37 mouse cellular contexts compared by ENCODE assay signal in the genomic region with DNA sequence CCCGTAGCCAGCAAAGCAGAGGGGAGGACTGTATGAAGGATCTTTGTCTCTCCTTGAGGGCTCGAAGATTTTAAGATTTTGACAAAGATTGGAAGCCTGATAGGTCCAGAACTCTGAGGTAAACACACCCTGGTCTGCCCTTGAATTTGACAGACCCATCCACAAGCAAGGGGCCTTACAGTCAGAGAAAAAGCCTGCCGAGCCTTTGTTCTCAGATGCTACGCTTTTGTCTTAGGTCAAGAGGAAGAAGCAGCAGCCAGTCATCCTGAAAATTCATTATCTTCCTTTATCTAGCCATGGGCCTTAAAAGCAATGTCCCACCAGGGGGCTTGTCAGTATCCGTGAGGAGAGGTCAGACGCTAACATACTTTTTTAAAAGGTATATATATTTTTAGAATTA. TPM values are rescaled to one million over a fixed set of nuclear protein-coding genes. Genes with fewer than 3 reads are reported as not detected.
DNase-seq lines count a peak whose midpoint lies in the region; ATAC-seq and TF ChIP-seq lines count a peak whose summit lies in the region.
"Had no signal": no experiment of that assay in that cellular context is flagged by ENCODE, and none has a peak within 500 bp of the region (broad histone marks: within the 10 kb centered on the region; RNA-seq: fewer than 3 reads in every experiment).

No protein-coding gene starts in this region.

- ATAC-seq in hindbrain, embryonic 12.5 days (ENCODE audit: low FRiP score): no peak
- ATAC-seq in hindbrain, postnatal 0 days: no peak
- ATAC-seq in neural tube, embryonic 11.5 days (ENCODE audit: insufficient read depth, low FRiP score, low TSS enrichment): no peak
- ATAC-seq: forebrain, embryonic 16.5 days; hindbrain, embryonic 16.5 days; inflammation-experienced regulatory T-cells, adult 6 months; intestine, embryonic 16.5 days had no signal

- no peaks in the 10 kb centered on the region for H3K27me3 ChIP-seq in hindbrain, embryonic 12.5 days
- no peaks in the 10 kb centered on the region for H3K27me3 ChIP-seq in hindbrain, postnatal 0 days (ENCODE audit: insufficient read depth, low read length)
- H3K27me3 ChIP-seq in neural tube, embryonic 11.5 days (ENCODE audit: control insufficient read depth, insufficient read depth, low read length): no peaks in the 10 kb centered on the region
- H3K27me3 ChIP-seq: CH12.LX; embryonic facial prominence, embryonic 13.5 days; forebrain, embryonic 12.5 days had no signal

- no peak for DNase-seq in hindbrain, postnatal 0 days (ENCODE audit: low spot score)
- DNase-seq in left cerebral cortex, adult 2 months (ENCODE audit: extremely low spot score in 1 of 2, low spot score in 2 of 2): no peak
- no peak for DNase-seq in left cerebral cortex, postnatal 25 days (ENCODE audit: low spot score in 2 of 2)
- DNase-seq in neural tube, embryonic 11.5 days (ENCODE audit: low spot score): no peak
- no peak for DNase-seq in neural tube, embryonic 10.5 days (ENCODE audit: extremely low spot score, low spot score)
- DNase-seq in R1 (ENCODE audit: low read depth, low spot score): peak; percentile 78
- no peak for DNase-seq in gastrocnemius, adult 8-10 months (ENCODE audit: low spot score in 2 of 2)
- DNase-seq: adrenal gland, postnatal 10 days; adrenal gland, postnatal 36 days; B cell, adult 2 months; cerebellum, adult 18-20 months; cerebellum, postnatal 10 days; cerebellum, postnatal 36 days; embryo, embryonic 11 days; gastrocnemius, postnatal 14 days; heart, adult 11 months; heart, postnatal 36 days had no signal

- H3K27ac ChIP-seq in hindbrain, embryonic 12.5 days: peak overlapping the region; percentile 60; the same call in 1 of the 2 replicates
- no peak overlapping the region for H3K27ac ChIP-seq in hindbrain, postnatal 0 days
- H3K27ac ChIP-seq in left cerebral cortex, adult 2 months: peak overlapping the region; percentile 10; the same call in 1 of the 2 replicates
- no peak overlapping the region for H3K27ac ChIP-seq in neural tube, embryonic 11.5 days (ENCODE audit: low read depth, low read length)
- H3K27ac ChIP-seq: embryonic facial prominence, embryonic 10.5 days; embryonic facial prominence, embryonic 13.5 days; forebrain, embryonic 12.5 days; hindbrain, embryonic 10.5 days had no signal

- no peak overlapping the region for H3K4me3 ChIP-seq in hindbrain, embryonic 12.5 days
- H3K4me3 ChIP-seq in hindbrain, postnatal 0 days (ENCODE audit: low read length): no peak overlapping the region
- no peak overlapping the region for H3K4me3 ChIP-seq in left cerebral cortex, adult 2 months
- H3K4me3 ChIP-seq in neural tube, embryonic 11.5 days (ENCODE audit: low read depth, low read length): no peak overlapping the region
- H3K4me3 ChIP-seq: embryonic facial prominence, embryonic 10.5 days; embryonic facial prominence, embryonic 13.5 days; erythroblast, embryonic 14.5 days; forebrain, embryonic 12.5 days; hindbrain, embryonic 10.5 days had no signal

- H3K4me1 ChIP-seq in hindbrain, embryonic 12.5 days: peaks cover 11% of the 10 kb centered on the region
- 0 out of 2 replicates have a peak, but pooled peaks cover 4% of the 10 kb centered on the region for H3K4me1 ChIP-seq in hindbrain, postnatal 0 days (ENCODE audit: insufficient read depth, low read length)
- H3K4me1 ChIP-seq in neural tube, embryonic 11.5 days (ENCODE audit: control insufficient read depth, insufficient read depth, low read length): peaks cover 2% of the 10 kb centered on the region

- WGBS in hindbrain, embryonic 12.5 days: 55% methylated on average over 6 of the region's 6 CpGs
- 45% methylated on average over 6 of the region's 6 CpGs for WGBS in hindbrain, postnatal 0 days
- WGBS in neural tube, embryonic 11.5 days: 72% methylated on average over 6 of the region's 6 CpGs

- no peak overlapping the region for H3K4me2 ChIP-seq in hindbrain, embryonic 12.5 days (replicated peaks)
- H3K4me2 ChIP-seq in hindbrain, postnatal 0 days (ENCODE audit: low read depth, low read length): no peak overlapping the region
- H3K4me2 ChIP-seq in neural tube, embryonic 11.5 days (ENCODE audit: low read depth): no peak overlapping the region
- H3K4me2 ChIP-seq: embryonic facial prominence, embryonic 13.5 days; forebrain, embryonic 12.5 days; heart, embryonic 11.5 days had no signal

- TF ChIP-seq CTCF in hindbrain, postnatal 0 days (IDR thresholded peaks at IDR 0.05; ENCODE audit: low read depth): no peak
- no peak for TF ChIP-seq CTCF in left cerebral cortex, adult 2 months (IDR thresholded peaks at IDR 0.05)

- intact Hi-C loops in left cerebral cortex, adult 2 months (cut with DNase I): no loop called here
- intact Hi-C loops in left cerebral cortex, postnatal 25 days (cut with DNase I): no loop called here

- 0 out of 2 replicates have a peak overlapping the region, but pooled peaks have one; percentile 19 for H3K9ac ChIP-seq in hindbrain, embryonic 12.5 days
- no peak overlapping the region for H3K9ac ChIP-seq in hindbrain, postnatal 0 days (replicated peaks; ENCODE audit: low read length)
- peak overlapping the region; percentile 32 for H3K9ac ChIP-seq in neural tube, embryonic 11.5 days (ENCODE audit: low read length)
- H3K9ac ChIP-seq: embryonic facial prominence, embryonic 13.5 days; forebrain, embryonic 12.5 days had no signal

- no peaks in the 10 kb centered on the region for H3K36me3 ChIP-seq in hindbrain, embryonic 12.5 days
- no peaks in the 10 kb centered on the region for H3K36me3 ChIP-seq in hindbrain, postnatal 0 days (ENCODE audit: insufficient read depth, low read length)
- no peaks in the 10 kb centered on the region for H3K36me3 ChIP-seq in neural tube, embryonic 11.5 days (ENCODE audit: control insufficient read depth, insufficient read depth, low read length)
- H3K36me3 ChIP-seq: embryonic facial prominence, embryonic 13.5 days had no signal

- H3K9me3 ChIP-seq in hindbrain, embryonic 12.5 days (replicated peaks): no peaks in the 10 kb centered on the region
- H3K9me3 ChIP-seq in hindbrain, postnatal 0 days (ENCODE audit: low read length): no peaks in the 10 kb centered on the region
- no peaks in the 10 kb centered on the region for H3K9me3 ChIP-seq in neural tube, embryonic 11.5 days (ENCODE audit: control insufficient read depth, low read length)
- H3K9me3 ChIP-seq: embryonic facial prominence, embryonic 10.5 days; embryonic facial prominence, embryonic 13.5 days; forebrain, embryonic 12.5 days; hindbrain, embryonic 10.5 days had no signal

RNA-seq across cellular contexts. Expression of a gene that starts 4.3 kb away (rescaled TPM):
- 62.7 and 67.5 TPM in 2 replicates for polyA plus RNA-seq in hindbrain, embryonic 12.5 days (2016; fragmentation: Nextera tagmentation; extraction: Ambion mirVana)
- 85.9 and 88.7 TPM in 2 replicates for total RNA-seq in hindbrain, postnatal 0 days (2014; rRNA removed)
- polyA plus RNA-seq in hindbrain, postnatal 0 days (2015; fragmentation: Nextera tagmentation; extraction: Ambion mirVana): 59.4 and 63.3 TPM in 2 replicates
- 10 to 100 TPM; 80.2 to 85.6 TPM for total RNA-seq in left cerebral cortex, adult 2 months (2021)
- total RNA-seq in left cerebral cortex, postnatal 25 days (2021): 10 to 100 TPM; 73.5 to 77.6 TPM
- polyA plus RNA-seq in neural tube, embryonic 11.5 days (2014; fragmentation: Nextera tagmentation; extraction: Ambion mirVana): 51.1 and 52.1 TPM in 2 replicates
- 10 to 100 TPM; 50.0 to 51.9 (median 50.8) TPM for total RNA-seq in gastrocnemius, adult 8-10 months (2022)

RNA-seq across cellular contexts. Expression of a gene that starts 4.5 kb away (rescaled TPM):
- 28.3 and 28.5 TPM in 2 replicates for polyA plus RNA-seq in hindbrain, embryonic 12.5 days (2016; fragmentation: Nextera tagmentation; extraction: Ambion mirVana)
- total RNA-seq in hindbrain, postnatal 0 days (2014; rRNA removed): 3.8 and 5.3 TPM in 2 replicates
- 5.4 and 6.1 TPM in 2 replicates for polyA plus RNA-seq in hindbrain, postnatal 0 days (2015; fragmentation: Nextera tagmentation; extraction: Ambion mirVana)
- total RNA-seq in left cerebral cortex, adult 2 months (2021): under 1 TPM; 0.77 to 0.89 TPM
- under 1 TPM; 0.32 to 0.64 TPM for total RNA-seq in left cerebral cortex, postnatal 25 days (2021)
- polyA plus RNA-seq in neural tube, embryonic 11.5 days (2014; fragmentation: Nextera tagmentation; extraction: Ambion mirVana): 43.7 and 44.3 TPM in 2 replicates
- total RNA-seq in gastrocnemius, adult 8-10 months (2022): under 1 TPM; 0.18 to 0.46 (median 0.27) TPM

RNA-seq across cellular contexts. Expression of a gene that starts 23.2 kb away (rescaled TPM):
- 1.6 and 2.2 TPM in 2 replicates for polyA plus RNA-seq in hindbrain, embryonic 12.5 days (2016; fragmentation: Nextera tagmentation; extraction: Ambion mirVana)
- 6.2 and 7.9 TPM in 2 replicates for total RNA-seq in hindbrain, postnatal 0 days (2014; rRNA removed)
- polyA plus RNA-seq in hindbrain, postnatal 0 days (2015; fragmentation: Nextera tagmentation; extraction: Ambion mirVana): 4.0 TPM in 2 replicates
- 10 to 100 TPM; 28.4 to 31.2 TPM for total RNA-seq in left cerebral cortex, adult 2 months (2021)
- total RNA-seq in left cerebral cortex, postnatal 25 days (2021): 10 to 100 TPM; 27.9 to 32.8 TPM
- 1.4 and 1.5 TPM in 2 replicates for polyA plus RNA-seq in neural tube, embryonic 11.5 days (2014; fragmentation: Nextera tagmentation; extraction: Ambion mirVana)
- 1 to 10 TPM; 4.4 to 7.7 (median 6.9) TPM for total RNA-seq in gastrocnemius, adult 8-10 months (2022)
- total RNA-seq: CH12.LX had no signal
- polyA plus RNA-seq: erythroblast, embryonic 14.5 days had no signal

RNA-seq across cellular contexts. Expression of a gene that starts 39.4 kb away (rescaled TPM):
- 0.17 TPM in 1 of 2 replicates, not detected in the other for polyA plus RNA-seq in hindbrain, embryonic 12.5 days (2016; fragmentation: Nextera tagmentation; extraction: Ambion mirVana)
- total RNA-seq in hindbrain, postnatal 0 days (2014; rRNA removed): 0.16 and 0.40 TPM in 2 replicates
- 0.21 and 0.34 TPM in 2 replicates for polyA plus RNA-seq in hindbrain, postnatal 0 days (2015; fragmentation: Nextera tagmentation; extraction: Ambion mirVana)
- not detected for total RNA-seq in left cerebral cortex, adult 2 months (2021)
- total RNA-seq in left cerebral cortex, postnatal 25 days (2021): under 1 TPM; 0.23 to 0.27 TPM
- polyA plus RNA-seq in neural tube, embryonic 11.5 days (2014; fragmentation: Nextera tagmentation; extraction: Ambion mirVana): 0.11 and 0.19 TPM in 2 replicates
- total RNA-seq in gastrocnemius, adult 8-10 months (2022): not detected
- total RNA-seq: adrenal gland, adult 18-20 months; adrenal gland, postnatal 10 days; adrenal gland, postnatal 36 days; gastrocnemius, adult 18-20 months; gastrocnemius, postnatal 14 days; gastrocnemius, postnatal 4 days; heart, postnatal 36 days had no signal
- polyA plus RNA-seq: erythroblast, embryonic 14.5 days; heart, embryonic 11.5 days; heart, postnatal 0 days; hindbrain, embryonic 10.5 days; inflammation-experienced regulatory T-cells, adult 6 months had no signal

RNA-seq across cellular contexts. Expression of a gene that starts 45.2 kb away (rescaled TPM):
- polyA plus RNA-seq in hindbrain, embryonic 12.5 days (2016; fragmentation: Nextera tagmentation; extraction: Ambion mirVana): not detected in 2 replicates
- total RNA-seq in hindbrain, postnatal 0 days (2014; rRNA removed): not detected in 2 replicates
- not detected in 2 replicates for polyA plus RNA-seq in hindbrain, postnatal 0 days (2015; fragmentation: Nextera tagmentation; extraction: Ambion mirVana)
- total RNA-seq in left cerebral cortex, adult 2 months (2021): not detected
- not detected for total RNA-seq in left cerebral cortex, postnatal 25 days (2021)
- polyA plus RNA-seq in neural tube, embryonic 11.5 days (2014; fragmentation: Nextera tagmentation; extraction: Ambion mirVana): not detected in 2 replicates
- total RNA-seq in gastrocnemius, adult 8-10 months (2022): not detected
- total RNA-seq: adrenal gland, adult 18-20 months; adrenal gland, postnatal 10 days; adrenal gland, postnatal 36 days; CH12.LX; gastrocnemius, adult 18-20 months; gastrocnemius, postnatal 14 days; gastrocnemius, postnatal 4 days; heart, adult 8-10 months; heart, postnatal 36 days; MEL had no signal
- polyA plus RNA-seq: cortical plate, adult 2 months; embryonic facial prominence, embryonic 10.5 days; embryonic facial prominence, embryonic 13.5 days; erythroblast, embryonic 14.5 days; forebrain, embryonic 12.5 days; forebrain, embryonic 16.5 days; heart, embryonic 11.5 days; heart, embryonic 14.5 days; heart, postnatal 0 days; hindbrain, embryonic 10.5 days; hindbrain, embryonic 16.5 days; inflammation-experienced regulatory T-cells, adult 6 months; intestine, embryonic 16.5 days had no signal

Comparison
In these comparisons a context has a peak if more than half of its experiments do, and no peak if none do; other contexts are left out.
1. H3K27ac ChIP-seq: peak in hindbrain, embryonic 12.5 days (single experiment) and left cerebral cortex, adult 2 months (single experiment); none in hindbrain, postnatal 0 days (single experiment) and neural tube, embryonic 11.5 days (single experiment).